Mouse (Mus musculus): ENCODE measurements around the gene Nmt2.

- TF ChIP-seq CTCF (IDR thresholded peaks at IDR 0.05; ENCODE audit: insufficient read depth, low read depth, low read length), result no peak
- TF ChIP-seq POLR2A (IDR thresholded peaks at IDR 0.05; ENCODE audit: insufficient read depth, low read depth, low read length), result no peak
Measured at GRCm38 (mm10) chr2:3332056-3332455, 48.0 kb downstream of the Nmt2 start.
